Mouse (Mus musculus) right cerebral cortex, postnatal 10 days (tissue): ENCODE measurements at regions not wholly inside any gene's neighbourhood (a gene's known extent, or its start where the extent isn't known, plus 50 kb on each side); places are given as distances from the start of the nearest gene placed in this dataset.

Experiments used
- DNase-seq, 2 experiments: peaks; one replicate each; pipeline ENCODE4 v3.0.0; 2021; ENCODE audit warnings: low spot score in 2 of 2

- DNase-seq, result no peak
Measured at GRCm38 (mm10) chr13:5773811-5774210, 87.5 kb upstream of the Klf6 start.

- no peak for DNase-seq
Measured at GRCm38 (mm10) chr13:5778443-5779171, 82.7 kb upstream of the Klf6 start.

- DNase-seq, result no peak
Measured at GRCm38 (mm10) chr13:5779410-5779809, 81.9 kb upstream of the Klf6 start.

GRCm38 (mm10) chr13:5782540-5782939, 78.7 kb upstream of the Klf6 start:
- no peak for DNase-seq

GRCm38 (mm10) chr13:5787114-5787513, 74.2 kb upstream of the Klf6 start:
- DNase-seq, result no peak

GRCm38 (mm10) chr13:5789302-5789701, 72.0 kb upstream of the Klf6 start:
- no peak for DNase-seq

GRCm38 (mm10) chr13:5802079-5802478, 59.2 kb upstream of the Klf6 start:
- DNase-seq, result no peak

GRCm38 (mm10) chr13:5802826-5803225, 58.5 kb upstream of the Klf6 start:
- DNase-seq, result no peak

GRCm38 (mm10) chr13:5803540-5804380, 57.5 kb upstream of the Klf6 start:
- DNase-seq, result no peak

- no peak for DNase-seq
Measured at GRCm38 (mm10) chr13:5804381-5804941, 56.8 kb upstream of the Klf6 start.

GRCm38 (mm10) chr13:5808380-5808779, 52.9 kb upstream of the Klf6 start:
- DNase-seq, result no peak
